Mouse (Mus musculus): ENCODE measurements at regions not wholly inside any gene's neighbourhood (a gene's known extent, or its start where the extent isn't known, plus 50 kb on each side); places are given as distances from the start of the nearest gene placed in this dataset.

DNA sequence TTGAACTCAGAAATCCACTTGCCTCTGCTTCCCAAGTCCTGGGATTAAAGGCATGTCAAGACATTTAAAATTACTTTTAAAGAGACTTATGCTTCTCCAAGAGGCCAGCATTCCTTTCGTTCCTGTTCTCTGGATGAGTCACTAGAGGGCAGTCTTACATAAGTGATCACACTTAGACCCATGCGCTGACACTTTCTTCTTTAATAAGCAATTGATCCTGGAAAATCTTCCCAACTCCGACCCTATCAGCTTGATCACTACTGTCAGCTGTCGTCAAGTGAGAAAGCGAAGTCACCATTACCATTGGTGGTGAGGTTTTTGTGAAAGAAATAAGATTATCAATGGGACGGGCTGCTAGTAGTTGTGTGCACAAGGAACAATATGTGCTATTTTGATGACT is 65.5 kb upstream of the Fam98a start:
- Histone ChIP-seq H3K9ac (replicated peaks; ENCODE audit: low read length) (no peak overlapping the region), H3K36me3 (ENCODE audit: insufficient read depth, low read length) (no peaks in the 10 kb centered on the region), H3K9me3 (ENCODE audit: low read length) (no peaks in the 10 kb centered on the region), H3K4me1 (ENCODE audit: insufficient read depth, low read length) (no peaks in the 10 kb centered on the region), H3K27ac (no peak overlapping the region), H3K27me3 (ENCODE audit: insufficient read depth, low read length) (no peaks in the 10 kb centered on the region), H3K4me2 (ENCODE audit: low read depth, low read length) (peak overlapping the region; percentile 30), H3K4me3 (ENCODE audit: low read length) (no peak overlapping the region)
- 13% methylated on average over 6 of the region's 6 CpGs for WGBS
- DNase-seq (ENCODE audit: low spot score) (peak; percentile 88), ATAC-seq (peak; percentile 70)
- TF ChIP-seq CTCF (IDR thresholded peaks at IDR 0.05; ENCODE audit: low read depth), result peak; percentile 80

DNA sequence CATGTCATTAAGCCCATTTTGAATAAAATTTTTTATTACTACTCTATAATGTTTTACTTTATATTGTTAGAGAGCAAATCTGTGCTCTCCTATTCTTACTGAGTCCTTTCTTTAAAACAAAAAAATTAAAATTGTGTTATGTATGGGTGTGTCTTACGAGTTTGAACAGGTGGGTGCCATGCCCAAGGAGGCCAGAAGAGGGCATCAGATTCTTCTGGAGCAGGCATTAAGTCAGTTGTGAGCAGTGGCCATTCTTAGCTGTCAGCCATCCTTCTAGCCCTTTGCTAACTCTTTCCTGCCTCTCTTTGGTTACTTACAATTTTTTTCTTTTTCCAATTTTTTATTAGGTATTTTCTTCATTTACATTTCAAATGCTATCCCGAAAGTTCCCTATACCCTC is 63.6 kb upstream of the Fam98a start:
- Histone ChIP-seq H3K27ac (no peak overlapping the region), H3K9ac (replicated peaks; ENCODE audit: low read length) (no peak overlapping the region), H3K4me3 (ENCODE audit: low read length) (no peak overlapping the region), H3K4me1 (ENCODE audit: insufficient read depth, low read length) (no peaks in the 10 kb centered on the region), H3K9me3 (ENCODE audit: low read length) (no peaks in the 10 kb centered on the region), H3K4me2 (ENCODE audit: low read depth, low read length) (no peak overlapping the region), H3K36me3 (ENCODE audit: insufficient read depth, low read length) (no peaks in the 10 kb centered on the region), H3K27me3 (ENCODE audit: insufficient read depth, low read length) (no peaks in the 10 kb centered on the region)
- peak; percentile 58 for TF ChIP-seq CTCF (IDR thresholded peaks at IDR 0.05; ENCODE audit: low read depth)
- WGBS, result 91% methylated on average over 2 of the region's 2 CpGs
- DNase-seq (ENCODE audit: low spot score), result peak; percentile 30
- ATAC-seq, result no peak

DNA sequence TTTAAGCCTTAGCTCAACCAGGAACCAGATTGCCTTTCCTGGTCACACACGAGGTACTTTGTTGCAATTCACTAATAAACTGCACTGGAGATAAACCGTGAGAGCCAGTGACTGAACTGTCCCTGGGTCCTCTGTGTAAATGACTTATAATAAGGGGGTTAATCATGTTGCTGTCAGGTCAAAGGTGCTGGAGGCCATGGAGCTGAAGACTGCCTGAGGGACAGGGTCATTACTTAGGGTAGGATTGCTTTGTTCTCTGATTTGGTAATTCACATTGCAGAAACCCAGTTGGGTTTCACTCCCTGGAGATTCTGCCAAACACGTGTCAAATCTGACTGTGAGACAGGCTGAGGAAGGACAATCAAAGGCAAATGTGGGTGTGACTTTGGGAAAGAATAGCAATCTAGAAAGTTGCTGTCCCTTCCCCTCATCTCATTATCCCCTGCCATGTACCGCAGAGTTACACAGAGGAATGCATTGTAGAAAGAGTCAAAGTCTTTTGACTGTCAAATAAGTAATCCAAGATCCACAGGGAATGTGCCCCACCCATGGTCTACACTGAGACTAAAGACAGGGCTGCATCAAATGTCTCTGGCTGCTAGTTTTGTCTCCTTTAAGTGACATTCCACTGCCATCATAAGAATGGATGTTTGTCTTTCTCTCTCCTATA is 51.8 kb upstream of the Fam98a start:
- DNase-seq (ENCODE audit: low spot score), result no peak
- Histone ChIP-seq H3K9ac (replicated peaks; ENCODE audit: low read length) (no peak overlapping the region), H3K27me3 (ENCODE audit: insufficient read depth, low read length) (no peaks in the 10 kb centered on the region), H3K27ac (no peak overlapping the region), H3K4me3 (ENCODE audit: low read length) (no peak overlapping the region), H3K4me2 (ENCODE audit: low read depth, low read length) (no peak overlapping the region), H3K9me3 (ENCODE audit: low read length) (no peaks in the 10 kb centered on the region), H3K4me1 (ENCODE audit: insufficient read depth, low read length) (no peaks in the 10 kb centered on the region), H3K36me3 (ENCODE audit: insufficient read depth, low read length) (no peaks in the 10 kb centered on the region)
- no peak for TF ChIP-seq CTCF (IDR thresholded peaks at IDR 0.05; ENCODE audit: low read depth)
- no peak for ATAC-seq
- WGBS, result 13% methylated on average over 4 of the region's 4 CpGs

All from hindbrain, postnatal 0 days (tissue).